Mouse (Mus musculus) spleen, postnatal 36 days (tissue): ENCODE results near the gene Tac2.
A peak's percentile ranks its signal among the peaks of the same experiment; 100 is the strongest.

Source experiments
- DNase-seq, 2 experiments: peaks; one replicate each; pipeline ENCODE4 v3.0.0; 2022; ENCODE audit warnings: low spot score in 2 of 2, mixed read lengths in 1 of 2

Tac2 gene

GRCm38 (mm10) chr10:127724178-127724577 is at the start of gene Tac2:
Gene Tac2 (plus strand): TSS chr10:127724478.
- no peak for DNase-seq

GRCm38 (mm10) chr10:127674794-127675522 is 49.3 kb upstream of the Tac2 start:
- DNase-seq = peak; percentile 68 to 78

- no peak for DNase-seq
These were observed 48.3 kb upstream of the Tac2 start for GRCm38 (mm10) chr10:127675859-127676398.

GRCm38 (mm10) chr10:127676691-127677548 is 47.4 kb upstream of the Tac2 start:
- DNase-seq = peak; percentile 94 to 96

- peak; percentile 77 to 81 for DNase-seq
These were observed 46.5 kb upstream of the Tac2 start for GRCm38 (mm10) chr10:127677591-127678336.

- no peak for DNase-seq
These were observed 45.1 kb upstream of the Tac2 start for GRCm38 (mm10) chr10:127679208-127679607.

- DNase-seq = no peak
These were observed 44.4 kb upstream of the Tac2 start for GRCm38 (mm10) chr10:127679881-127680280.

GRCm38 (mm10) chr10:127682886-127683285 is 41.4 kb upstream of the Tac2 start:
- no peak for DNase-seq

- DNase-seq = no peak
These were observed 33.2 kb upstream of the Tac2 start for GRCm38 (mm10) chr10:127691053-127691452.

GRCm38 (mm10) chr10:127694636-127695035 is 29.6 kb upstream of the Tac2 start:
- DNase-seq = no peak

GRCm38 (mm10) chr10:127695775-127696174 is 28.5 kb upstream of the Tac2 start:
- no peak for DNase-seq

- DNase-seq = no peak
These were observed 25.3 kb upstream of the Tac2 start for GRCm38 (mm10) chr10:127698966-127699365.

GRCm38 (mm10) chr10:127703299-127703698 is 21.0 kb upstream of the Tac2 start:
- no peak for DNase-seq

GRCm38 (mm10) chr10:127704293-127704692 is 20.0 kb upstream of the Tac2 start:
- no peak for DNase-seq

- DNase-seq = no peak
These were observed 19.5 kb upstream of the Tac2 start, which contains the start of gene Myo1a for GRCm38 (mm10) chr10:127704766-127705220. Gene Myo1a (plus strand): TSS chr10:127705170.

- DNase-seq = no peak
These were observed 18.5 kb upstream of the Tac2 start for GRCm38 (mm10) chr10:127705783-127706182.

GRCm38 (mm10) chr10:127707721-127708120 is 16.6 kb upstream of the Tac2 start:
- no peak for DNase-seq

GRCm38 (mm10) chr10:127708850-127709370 is 15.4 kb upstream of the Tac2 start:
- no peak for DNase-seq

GRCm38 (mm10) chr10:127710331-127710730 is 13.9 kb upstream of the Tac2 start:
- no peak for DNase-seq

- DNase-seq = no peak
These were observed 11.5 kb upstream of the Tac2 start for GRCm38 (mm10) chr10:127712736-127713135.

- DNase-seq = no peak
These were observed 2.4 kb upstream of the Tac2 start for GRCm38 (mm10) chr10:127721671-127722418.
